Mouse (Mus musculus) megakaryocyte progenitor cell, adult 5-6 weeks (primary cell): ENCODE data around the gene Ggt1. TPM values are rescaled to one million over a fixed set of nuclear protein-coding genes. Genes with fewer than 3 reads are reported as not detected.
A peak's percentile ranks its signal among the peaks of the same experiment; 100 is the strongest.

ENCODE experiments used
- ATAC-seq: replicated peaks from 2 replicates; pipeline ENCODE4 v1.8.0; 2016; ENCODE audit warnings: mild to moderate bottlenecking, moderate TSS enrichment, inconsistent platforms; ENCODE audit not compliant: poor library complexity
- total RNA-seq, 2 experiments: library from RNA; stranded (forward) in 1 of 2; stranded (reverse) in 1 of 2; fragments of 157-497, 149-512 nt in 1 of 2; fragments of 200-1000 nt in 1 of 2; gene quantifications; 2 replicates each; pipeline versions ENCODE4 v1.2.3 to v1.2.4; 2015 to 2017

The Ggt1 gene
- total RNA-seq, 2 experiments from 2014 or later: not detected

DNA sequence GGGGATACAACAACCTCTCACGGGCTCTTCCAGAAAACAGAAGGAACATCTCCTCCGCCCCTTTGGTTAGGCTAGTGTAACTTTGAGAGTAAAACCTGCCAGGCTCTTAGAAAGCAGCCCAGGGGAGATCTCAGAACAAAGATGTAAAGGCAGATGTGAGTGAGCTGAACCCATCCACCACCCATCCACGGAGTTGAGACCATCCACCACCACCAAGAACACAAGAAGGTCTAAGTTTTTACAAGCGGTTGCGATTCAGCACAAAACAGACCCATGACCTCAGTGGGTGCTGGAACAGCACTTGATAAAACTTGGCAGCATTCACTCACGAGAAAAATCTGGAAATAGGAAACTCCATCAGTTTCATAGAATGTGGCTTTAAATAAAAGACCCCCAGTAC is 64.5 kb downstream of the Ggt1 start:
- ATAC-seq: no peak

DNA sequence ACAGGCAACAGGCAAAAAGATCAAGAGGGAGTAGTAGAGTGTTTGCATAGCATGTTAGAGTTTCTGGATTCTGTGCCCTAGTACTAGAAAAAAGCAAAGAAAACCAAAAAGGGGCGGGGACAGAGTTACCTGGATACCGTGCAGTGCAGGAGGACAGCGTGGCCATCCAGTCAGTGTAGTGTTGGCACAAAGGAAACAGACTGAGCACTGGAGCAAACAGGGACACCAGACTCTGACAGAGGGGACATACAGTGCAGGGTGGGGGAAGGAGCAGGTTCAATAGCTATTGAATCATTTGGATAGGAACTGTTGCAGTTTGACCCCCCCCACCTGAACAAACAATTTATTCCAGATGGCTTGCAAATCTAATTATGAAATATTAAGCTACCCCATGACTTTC is 65.6 kb downstream of the Ggt1 start:
- ATAC-seq: no peak

DNA sequence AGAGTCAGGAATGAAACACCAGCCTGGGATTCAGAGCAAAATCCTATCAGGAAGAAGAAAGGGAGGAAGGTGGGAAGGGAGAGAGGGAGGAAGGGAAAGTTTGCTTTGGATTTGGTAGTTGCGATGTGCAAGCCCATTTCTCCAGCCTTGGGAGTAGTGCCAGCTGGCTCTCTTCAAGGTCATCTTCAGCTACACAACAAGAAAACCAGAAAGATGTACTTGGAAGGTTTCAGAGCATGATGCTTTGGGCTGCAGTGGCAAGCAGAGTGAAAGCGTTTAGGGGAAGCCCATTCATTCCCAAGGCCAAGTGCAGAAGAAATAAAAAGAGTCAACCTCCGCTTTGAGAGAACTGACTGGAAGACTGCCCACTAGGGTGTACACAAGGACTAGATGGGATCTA is 66.1 kb downstream of the Ggt1 start:
- ATAC-seq: no peak

DNA sequence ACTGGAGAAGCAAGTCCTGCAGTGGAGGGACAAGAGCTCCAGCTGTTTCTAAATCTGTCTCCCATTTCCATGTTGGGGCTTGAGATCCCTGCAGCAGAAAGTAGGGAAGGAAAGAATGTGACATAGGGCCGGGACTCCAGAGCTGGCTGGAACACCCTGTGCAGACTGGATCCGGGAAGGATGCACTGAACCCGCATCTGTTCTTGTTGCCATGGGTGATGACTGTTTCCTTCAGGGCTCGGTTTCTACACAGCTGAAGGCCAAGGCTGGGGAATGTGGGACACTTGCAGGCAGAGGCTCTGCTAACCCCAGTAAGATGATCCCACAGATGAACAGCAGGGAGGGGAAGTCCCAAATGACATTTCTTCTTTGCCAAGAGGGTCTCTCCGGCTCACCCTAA is 71.2 kb downstream of the Ggt1 start:
- ATAC-seq: no peak

DNA sequence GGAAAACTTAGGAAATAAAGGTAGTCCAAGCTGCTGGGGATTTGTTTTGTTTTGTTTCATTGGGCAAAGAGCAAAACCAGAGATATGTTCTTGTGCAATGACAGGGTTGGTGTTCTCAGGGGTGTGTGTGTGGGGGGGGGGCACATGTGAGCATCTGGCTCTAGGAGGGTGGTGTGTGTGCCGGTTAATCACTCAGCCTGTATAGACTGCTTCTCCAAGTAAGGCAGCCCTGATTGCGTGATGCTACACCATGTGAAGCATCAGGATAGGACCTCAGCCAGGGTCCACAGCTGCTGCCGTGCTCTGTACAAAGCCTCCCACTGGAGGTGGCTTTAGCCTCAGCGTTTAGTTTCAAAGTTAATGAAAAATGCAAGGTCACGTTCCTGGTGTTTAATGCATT is 71.6 kb downstream of the Ggt1 start:
- ATAC-seq: no peak

DNA sequence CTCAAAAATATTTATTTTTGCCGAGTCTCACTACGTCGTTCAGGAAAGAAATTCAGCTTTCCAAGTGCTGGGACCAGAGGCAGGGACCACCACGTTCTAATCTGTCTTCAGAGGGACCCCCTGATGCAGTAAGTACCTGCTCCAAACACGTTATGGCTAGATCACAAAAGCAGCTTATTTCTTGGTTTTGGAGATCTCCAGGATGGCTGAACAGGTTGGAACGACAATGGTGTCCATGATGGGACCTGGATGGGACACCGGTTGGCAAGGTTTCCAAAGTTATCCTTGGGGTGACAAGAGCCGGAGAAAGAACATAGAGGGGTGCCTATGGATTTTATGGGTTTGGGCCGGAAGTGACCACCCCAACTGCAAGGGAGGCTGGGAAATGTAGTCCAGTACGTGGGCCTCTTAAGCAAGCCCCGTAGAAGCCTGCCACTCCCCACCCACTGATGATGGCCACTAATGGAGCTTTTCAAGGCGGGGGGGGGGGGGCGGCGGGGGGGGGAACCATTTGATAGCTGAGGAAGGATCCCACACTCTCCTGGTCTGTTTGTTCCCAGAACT is 72.3 kb downstream of the Ggt1 start:
- ATAC-seq: no peak

DNA sequence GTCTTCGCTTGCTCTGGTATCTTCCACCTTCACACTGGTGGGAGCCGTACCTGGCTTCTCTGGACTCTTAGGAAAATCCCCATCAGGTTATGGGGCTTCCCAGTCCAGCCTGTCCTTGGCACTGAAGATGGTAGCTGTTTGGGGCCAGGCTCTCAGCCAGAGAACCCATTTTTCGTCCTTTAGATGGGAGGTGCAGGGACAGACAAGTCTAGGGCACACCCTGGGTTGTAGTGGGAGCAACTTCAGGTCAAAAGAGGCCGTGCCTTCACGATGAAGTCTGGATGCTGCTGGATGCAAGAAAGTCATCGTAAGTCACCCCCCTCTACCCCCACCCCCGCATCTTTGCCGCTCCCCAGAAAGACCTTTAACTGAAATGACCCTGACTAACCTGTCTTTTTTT is 73.2 kb downstream of the Ggt1 start:
- no peak for ATAC-seq

DNA sequence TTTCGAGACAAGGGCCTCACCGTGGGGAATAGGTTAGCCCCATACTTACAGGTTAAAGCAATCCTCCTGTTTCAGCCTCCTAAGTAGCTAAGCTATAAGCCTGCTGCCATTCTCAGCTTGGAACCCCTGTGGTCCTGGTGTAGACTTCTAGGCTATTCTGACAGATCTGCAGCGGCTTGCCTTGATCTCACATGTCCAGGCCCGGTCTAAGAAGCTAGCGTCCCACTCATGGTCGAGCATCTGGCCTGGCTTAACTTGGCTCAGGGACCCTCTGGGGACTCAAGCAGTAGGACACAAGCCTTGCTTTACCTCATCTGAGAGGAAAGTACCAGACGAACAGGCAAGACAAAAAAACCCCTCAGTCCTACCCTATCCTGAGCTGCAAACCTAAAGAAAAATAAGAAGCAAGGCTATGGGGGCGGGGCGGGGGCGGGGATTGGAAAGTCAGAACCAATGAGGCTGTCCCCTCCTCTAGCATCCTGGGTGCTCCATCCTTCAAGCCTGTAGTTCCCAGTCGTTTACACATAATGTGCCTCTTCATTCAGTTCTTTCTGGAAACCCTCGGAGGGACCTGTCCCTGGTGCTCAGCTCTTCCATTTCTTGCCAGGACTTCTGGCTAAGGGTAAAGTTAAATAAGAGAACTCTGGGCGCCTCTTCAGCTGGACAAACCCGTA is 73.8 kb downstream of the Ggt1 start:
- ATAC-seq: no peak

DNA sequence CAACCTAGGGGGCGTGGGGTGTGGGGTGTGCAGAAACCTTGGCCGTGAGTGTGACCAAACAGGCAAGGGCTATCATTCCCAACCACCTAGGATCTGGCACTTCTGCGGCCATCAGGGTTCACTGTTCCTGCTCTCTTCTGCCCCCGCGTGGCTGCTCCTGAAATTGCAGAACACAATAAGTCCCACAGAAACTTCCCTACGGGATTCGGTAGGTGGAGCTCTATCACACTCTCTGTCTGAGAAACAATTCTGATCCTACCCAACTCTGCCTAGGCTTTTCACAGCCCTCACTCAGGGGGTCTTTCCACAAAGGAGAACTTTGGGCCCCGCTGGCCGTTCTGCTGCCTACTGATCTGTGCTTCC is 74.3 kb downstream of the Ggt1 start:
- peak; percentile 96 for ATAC-seq

Other genes with a start within 250 kb of the Ggt1 start
- 0.91 and 0.93 TPM in 2 replicates for gene Adora2a, start 244.7 kb upstream of the Ggt1 start, total RNA-seq (2015)
- gene Adora2a, start 244.7 kb upstream of the Ggt1 start, total RNA-seq (2017): 0.54 and 0.88 TPM in 2 replicates
- 0.07 and 0.68 TPM in 2 replicates for gene Upb1, start 160.5 kb upstream of the Ggt1 start, total RNA-seq (2015)
- 0.24 and 0.33 TPM in 2 replicates for gene Upb1, start 160.5 kb upstream of the Ggt1 start, total RNA-seq (2017)
- 69.5 and 70.4 TPM in 2 replicates for gene Snrpd3, start 44.1 kb upstream of the Ggt1 start, total RNA-seq (2015)
- 53.5 and 67.6 TPM in 2 replicates for gene Snrpd3, start 44.1 kb upstream of the Ggt1 start, total RNA-seq (2017)
- 7.3 and 9.7 TPM in 2 replicates for gene Gucd1, start 43.6 kb upstream of the Ggt1 start, total RNA-seq (2015)
- gene Gucd1, start 43.6 kb upstream of the Ggt1 start, total RNA-seq (2017): 11.2 and 14.9 TPM in 2 replicates
- gene Lrrc75b, start 1.3 kb upstream of the Ggt1 start, total RNA-seq (2015): not detected in 2 replicates
- gene Lrrc75b, start 1.3 kb upstream of the Ggt1 start, total RNA-seq (2017): not detected in 2 replicates
- 0.29 and 1.4 TPM in 2 replicates for gene Ggt5, start 27.7 kb downstream of the Ggt1 start, total RNA-seq (2015)
- gene Ggt5, start 27.7 kb downstream of the Ggt1 start, total RNA-seq (2017): 2.8 and 3.5 TPM in 2 replicates
- gene Susd2, start 82.4 kb downstream of the Ggt1 start, total RNA-seq (2015): 0.34 and 0.42 TPM in 2 replicates
- gene Susd2, start 82.4 kb downstream of the Ggt1 start, total RNA-seq (2017): 0.27 TPM in 1 of 2 replicates, not detected in the other
- 32.0 and 36.5 TPM in 2 replicates for gene Cabin1, start 202.7 kb downstream of the Ggt1 start, total RNA-seq (2015)
- 29.6 and 37.8 TPM in 2 replicates for gene Cabin1, start 202.7 kb downstream of the Ggt1 start, total RNA-seq (2017)
- gene Ddt, start 211.8 kb downstream of the Ggt1 start, total RNA-seq (2015): 51.7 and 60.3 TPM in 2 replicates
- 54.4 and 60.1 TPM in 2 replicates for gene Ddt, start 211.8 kb downstream of the Ggt1 start, total RNA-seq (2017)
- not detected in 2 replicates for gene Gm20441, start 219.3 kb downstream of the Ggt1 start, total RNA-seq (2015)
- not detected in 2 replicates for gene Gm20441, start 219.3 kb downstream of the Ggt1 start, total RNA-seq (2017)
- 4.9 and 5.5 TPM in 2 replicates for gene Gstt3, start 219.8 kb downstream of the Ggt1 start, total RNA-seq (2015)
- gene Gstt3, start 219.8 kb downstream of the Ggt1 start, total RNA-seq (2017): 3.2 and 4.7 TPM in 2 replicates
- gene Gstt1, start 237.0 kb downstream of the Ggt1 start, total RNA-seq (2015): not detected in 2 replicates
- gene Gstt1, start 237.0 kb downstream of the Ggt1 start, total RNA-seq (2017): 2.3 TPM in 1 of 2 replicates, not detected in the other